Mouse (Mus musculus): ENCODE results near the gene Mettl23. TPM values are rescaled to one million over a fixed set of nuclear protein-coding genes. Genes with fewer than 3 reads are reported as not detected.
"Not testable (repeated sequence)": the region's sequence is repeated elsewhere in the genome, so short reads cannot be mapped to it uniquely, and the experiment has no call there.

Gene Mettl23
- polyA plus RNA-seq, 1 experiment from 2014 or later: 56.5 TPM

DNA sequence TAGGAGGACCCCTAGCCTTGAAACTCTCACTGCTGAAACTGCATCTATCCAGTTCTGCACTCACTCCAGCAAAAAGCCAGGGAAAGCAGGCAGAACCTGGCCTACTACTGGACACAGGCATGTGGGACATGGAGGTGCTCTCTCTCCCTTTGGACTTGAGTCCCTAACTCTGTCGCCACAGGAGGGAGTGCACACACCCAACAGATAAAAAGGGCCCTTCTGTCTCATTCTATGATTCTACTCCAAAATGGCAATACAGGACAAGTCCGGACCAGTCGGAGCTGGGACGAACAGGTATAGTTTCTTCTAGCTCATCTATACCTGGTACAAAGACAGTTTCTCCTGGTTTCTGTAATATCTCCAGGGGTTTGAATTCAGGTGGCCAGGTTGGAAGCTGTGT is 2.3 kb upstream of the Mettl23 start:
- Histone ChIP-seq H3K27me3 (ENCODE audit: control insufficient read depth, insufficient read depth, low read length) (no peaks in the 10 kb centered on the region), H3K9me3 (ENCODE audit: control insufficient read depth, low read length) (no peaks in the 10 kb centered on the region), H3K4me2 (replicated peaks; ENCODE audit: low read depth, low read length) (peak overlapping the region; percentile 84), H3K9ac (ENCODE audit: low read depth, low read length) (peak overlapping the region; percentile 94; the same call in 1 of the 2 replicates), H3K27ac (ENCODE audit: low read depth, low read length) (no peak overlapping the region), H3K36me3 (ENCODE audit: control insufficient read depth, insufficient read depth, low read length) (peaks cover 60% of the 10 kb centered on the region), H3K4me3 (ENCODE audit: low read length) (peak overlapping the region; percentile 90), H3K4me1 (ENCODE audit: control insufficient read depth, insufficient read depth, low read length) (peaks cover 21% of the 10 kb centered on the region)
- ATAC-seq (ENCODE audit: low FRiP score, low TSS enrichment): no peak
- 83% methylated on average over 4 of the region's 4 CpGs for WGBS

DNA sequence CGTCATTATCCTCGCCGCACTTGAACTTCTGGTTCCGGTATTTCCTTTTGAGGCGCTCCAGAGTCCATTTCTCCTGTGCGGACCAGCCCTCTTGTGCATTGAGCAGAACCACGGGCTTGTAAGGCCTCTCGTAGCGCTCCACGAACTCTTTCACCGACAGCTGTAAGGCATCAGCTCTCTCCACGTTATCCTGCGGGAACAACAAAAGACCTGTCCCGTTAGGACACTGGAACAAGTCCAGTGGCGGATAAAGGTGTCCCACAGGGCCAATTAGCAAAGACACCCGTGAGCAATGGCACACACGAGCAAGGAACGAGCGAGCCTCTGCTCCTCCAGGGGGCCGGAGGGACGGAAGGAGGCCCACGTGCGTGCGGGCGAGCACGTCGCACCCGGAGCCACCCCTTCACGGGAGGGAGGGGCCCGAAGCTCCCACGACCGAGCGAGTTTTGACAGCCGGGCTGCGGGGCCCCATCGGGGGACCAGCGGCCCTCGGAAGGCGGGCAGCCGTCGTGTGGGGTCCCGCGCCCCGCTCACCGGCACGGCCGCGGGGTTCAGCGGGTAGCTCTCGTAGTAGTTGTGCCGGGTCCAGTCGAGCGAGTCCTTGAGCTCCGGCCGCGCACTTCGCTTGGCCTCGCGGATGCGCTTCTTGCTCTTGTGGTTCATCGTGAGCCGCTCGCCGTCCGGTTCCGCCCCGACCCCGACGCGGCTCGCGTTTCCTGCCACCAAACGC is 382 bp upstream of the Mettl23 start:
- Histone ChIP-seq H3K36me3 (ENCODE audit: control insufficient read depth, insufficient read depth, low read length) (peaks cover 42% of the 10 kb centered on the region), H3K4me3 (ENCODE audit: low read length) (peak overlapping the region; percentile 90), H3K27me3 (ENCODE audit: control insufficient read depth, insufficient read depth, low read length) (no peaks in the 10 kb centered on the region), H3K9me3 (ENCODE audit: control insufficient read depth, low read length) (no peaks in the 10 kb centered on the region), H3K4me1 (ENCODE audit: control insufficient read depth, insufficient read depth, low read length) (peaks cover 23% of the 10 kb centered on the region), H3K27ac (ENCODE audit: low read depth, low read length) (peak overlapping the region; percentile 98), H3K4me2 (replicated peaks; ENCODE audit: low read depth, low read length) (peak overlapping the region; percentile 84), H3K9ac (ENCODE audit: low read depth, low read length) (peak overlapping the region; percentile 94)
- under 1% methylated on average over 71 of the region's 73 CpGs for whole genome bisulfite sequencing
- peak; percentile 36; the same call in 1 of the 2 replicates for ATAC-seq (ENCODE audit: low FRiP score, low TSS enrichment)

DNA sequence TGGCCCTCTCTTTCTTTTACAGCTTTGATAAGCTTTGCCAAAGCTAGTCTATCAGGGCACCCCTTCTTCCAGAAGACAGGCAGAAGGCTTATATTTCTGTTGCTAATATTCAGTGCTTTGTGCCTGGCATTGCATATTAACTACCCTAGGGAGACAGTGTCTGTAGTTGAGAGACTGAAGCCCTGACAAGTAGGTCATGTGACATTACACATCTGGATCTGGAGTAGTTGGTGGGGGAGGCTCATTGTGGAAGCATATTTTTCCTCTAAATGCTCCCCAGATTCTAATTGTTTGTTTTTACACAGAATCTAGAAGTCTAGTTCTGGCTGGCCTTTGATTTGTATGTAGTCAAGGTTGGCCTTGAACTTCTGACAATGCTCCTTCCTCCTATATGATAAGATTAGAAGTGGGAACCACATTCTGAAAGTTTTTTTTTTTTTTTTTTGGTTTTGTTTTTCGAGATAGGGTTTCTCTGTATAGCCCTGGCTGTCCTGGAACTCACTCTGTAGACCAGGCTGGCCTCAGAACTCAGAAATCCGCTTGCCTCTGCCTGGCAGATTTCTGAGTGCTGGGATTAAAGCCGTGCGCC is 3.6 kb downstream of the Mettl23 start:
- Histone ChIP-seq H3K27ac (ENCODE audit: low read depth, low read length) (no peak overlapping the region), H3K4me3 (ENCODE audit: low read length) (no peak overlapping the region), H3K9ac (ENCODE audit: low read depth, low read length) (peak overlapping the region; percentile 7; the same call in 1 of the 2 replicates), H3K4me2 (replicated peaks; ENCODE audit: low read depth, low read length) (no peak overlapping the region), H3K9me3 (ENCODE audit: control insufficient read depth, low read length) (no peaks in the 10 kb centered on the region), H3K27me3 (ENCODE audit: control insufficient read depth, insufficient read depth, low read length) (no peaks in the 10 kb centered on the region), H3K4me1 (ENCODE audit: control insufficient read depth, insufficient read depth, low read length) (peaks cover 12% of the 10 kb centered on the region; the same call in 1 of the 2 replicates), H3K36me3 (ENCODE audit: control insufficient read depth, insufficient read depth, low read length) (peaks cover 42% of the 10 kb centered on the region)
- WGBS: 84% methylated on average over 4 of the region's 4 CpGs
- no peak for ATAC-seq (ENCODE audit: low FRiP score, low TSS enrichment)

DNA sequence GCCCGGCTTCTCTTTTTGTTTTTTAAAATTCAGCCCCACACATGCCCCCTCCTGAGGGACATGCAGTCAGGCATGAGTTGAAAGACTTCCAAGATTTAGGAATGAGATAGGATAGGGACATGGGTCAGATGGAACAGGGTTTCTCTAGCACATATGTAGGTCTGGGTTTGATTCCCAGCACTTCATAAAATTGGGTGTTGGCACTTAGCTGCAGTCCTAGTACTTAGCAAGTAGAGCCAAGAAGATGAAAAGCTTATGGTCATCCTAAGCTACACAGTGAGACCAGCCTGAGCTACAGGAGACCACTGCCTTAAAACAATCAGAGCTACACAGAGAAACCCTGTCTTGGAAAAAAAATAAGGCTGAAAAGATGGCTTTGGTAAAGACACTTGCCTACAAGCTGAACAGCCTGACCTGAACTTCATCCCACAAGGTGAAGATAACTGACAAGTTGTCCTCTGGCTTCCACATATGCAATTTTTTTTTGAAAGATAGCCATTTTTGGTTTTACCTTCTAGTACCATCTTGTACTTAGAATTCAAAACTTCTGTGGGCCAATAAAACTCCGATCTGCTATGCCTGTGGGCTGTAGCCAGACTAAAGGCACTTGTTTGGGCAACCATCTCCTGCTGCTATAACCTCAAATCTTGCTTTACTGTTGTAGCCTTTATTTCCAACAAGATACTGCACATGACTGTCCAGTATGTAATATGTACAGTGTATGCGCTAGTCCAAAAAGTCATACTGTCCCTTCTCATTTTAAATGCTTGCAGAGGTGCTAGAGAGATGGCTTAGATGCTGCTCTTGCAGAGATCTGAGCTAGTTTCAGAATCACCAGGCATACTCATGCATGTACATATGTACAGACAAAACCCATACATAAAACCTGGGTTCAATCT is 4.4 kb downstream of the Mettl23 start:
- 90% methylated on average over 3 of the region's 3 CpGs for WGBS
- ATAC-seq (ENCODE audit: low FRiP score, low TSS enrichment): no peak

DNA sequence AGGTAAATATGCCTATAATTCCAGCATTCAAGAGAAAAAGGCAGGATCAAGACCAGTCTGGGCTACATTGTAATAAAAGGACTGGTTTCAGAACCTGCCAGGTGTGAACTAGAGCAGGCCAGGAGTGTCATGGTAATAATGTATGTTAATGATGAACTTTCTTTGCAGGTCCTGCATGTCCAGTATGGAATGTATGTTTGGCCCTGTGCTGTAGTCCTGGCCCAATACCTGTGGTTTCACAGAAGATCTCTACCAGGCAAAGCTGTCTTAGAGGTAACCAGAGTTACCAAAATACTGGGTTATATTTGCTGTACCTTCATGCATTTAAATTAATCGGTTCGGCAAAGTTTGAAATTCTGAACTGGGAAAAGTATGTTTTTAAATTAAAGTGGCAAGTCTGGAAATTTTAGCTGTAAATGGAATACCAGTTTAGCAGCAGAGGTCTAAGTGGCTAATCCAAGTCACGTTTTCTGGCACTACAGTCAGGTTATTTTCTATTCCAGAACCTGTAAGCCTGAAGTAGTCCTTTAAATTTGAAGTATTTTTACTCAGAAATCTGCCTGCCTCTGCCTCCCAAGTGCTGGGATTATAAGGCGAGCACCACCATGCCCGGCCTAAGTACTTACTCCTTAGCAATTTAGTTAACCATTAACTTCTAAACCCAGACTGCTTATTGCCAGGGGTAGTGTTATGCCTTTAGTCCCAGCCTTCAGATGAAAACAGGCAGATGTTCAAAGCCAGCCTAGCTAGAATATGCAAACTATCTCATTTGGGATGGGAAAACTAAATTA is 5.2 kb downstream of the Mettl23 start:
- H3K27me3 ChIP-seq (ENCODE audit: control insufficient read depth, insufficient read depth, low read length): no peaks in the 10 kb centered on the region
- no peaks in the 10 kb centered on the region for H3K9me3 ChIP-seq (ENCODE audit: control insufficient read depth, low read length)
- H3K4me3 ChIP-seq (ENCODE audit: low read length): no peak overlapping the region
- 75% methylated on average over 5 of the region's 5 CpGs for WGBS
- H3K27ac ChIP-seq (ENCODE audit: low read depth, low read length): no peak overlapping the region; the same call in 1 of the 2 replicates
- no peak overlapping the region for H3K4me2 ChIP-seq (replicated peaks; ENCODE audit: low read depth, low read length)
- H3K9ac ChIP-seq (ENCODE audit: low read depth, low read length): no peak overlapping the region
- H3K4me1 ChIP-seq (ENCODE audit: control insufficient read depth, insufficient read depth, low read length): peaks cover 12% of the 10 kb centered on the region; the same call in 1 of the 2 replicates
- ATAC-seq (ENCODE audit: low FRiP score, low TSS enrichment): no peak
- H3K36me3 ChIP-seq (ENCODE audit: control insufficient read depth, insufficient read depth, low read length): peaks cover 47% of the 10 kb centered on the region

More for the DNA sequence above, 4.4 kb downstream of the Mettl23 start:
- no peaks in the 10 kb centered on the region for H3K27me3 ChIP-seq (ENCODE audit: control insufficient read depth, insufficient read depth, low read length)
- H3K9ac ChIP-seq (ENCODE audit: low read depth, low read length): no peak overlapping the region
- peaks cover 12% of the 10 kb centered on the region; the same call in 1 of the 2 replicates for H3K4me1 ChIP-seq (ENCODE audit: control insufficient read depth, insufficient read depth, low read length)
- no peak overlapping the region for H3K4me2 ChIP-seq (replicated peaks; ENCODE audit: low read depth, low read length)
- H3K36me3 ChIP-seq (ENCODE audit: control insufficient read depth, insufficient read depth, low read length): peaks cover 47% of the 10 kb centered on the region
- H3K27ac ChIP-seq (ENCODE audit: low read depth, low read length): no peak overlapping the region; the same call in 1 of the 2 replicates
- no peaks in the 10 kb centered on the region for H3K9me3 ChIP-seq (ENCODE audit: control insufficient read depth, low read length)
- H3K4me3 ChIP-seq (ENCODE audit: low read length): no peak overlapping the region

DNA sequence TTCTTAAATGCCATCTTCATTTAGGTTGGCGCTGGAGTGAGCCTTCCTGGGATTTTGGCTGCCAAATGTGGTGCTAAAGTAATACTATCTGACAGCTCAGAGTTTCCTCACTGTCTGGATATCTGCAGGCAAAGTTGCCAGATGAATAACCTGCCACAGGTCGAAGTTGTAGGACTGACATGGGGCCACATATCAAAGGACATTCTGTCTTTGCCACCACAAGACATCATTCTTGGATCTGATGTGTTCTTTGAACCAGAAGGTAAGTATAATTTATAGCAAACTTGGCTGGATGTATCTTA is 5.8 kb downstream of the Mettl23 start:
- Histone ChIP-seq H3K4me1 (ENCODE audit: control insufficient read depth, insufficient read depth, low read length) (peaks cover 12% of the 10 kb centered on the region; the same call in 1 of the 2 replicates), H3K36me3 (ENCODE audit: control insufficient read depth, insufficient read depth, low read length) (peaks cover 47% of the 10 kb centered on the region)
- not testable (repeated sequence) for H3K27me3 ChIP-seq (ENCODE audit: control insufficient read depth, insufficient read depth, low read length); H3K9me3 ChIP-seq (ENCODE audit: control insufficient read depth, low read length); H3K4me3 ChIP-seq (ENCODE audit: low read length); ATAC-seq (ENCODE audit: low FRiP score, low TSS enrichment); H3K27ac ChIP-seq (ENCODE audit: low read depth, low read length); H3K9ac ChIP-seq (ENCODE audit: low read depth, low read length); H3K4me2 ChIP-seq (replicated peaks; ENCODE audit: low read depth, low read length)
- WGBS: 71% methylated on average over 2 of the region's 2 CpGs

DNA sequence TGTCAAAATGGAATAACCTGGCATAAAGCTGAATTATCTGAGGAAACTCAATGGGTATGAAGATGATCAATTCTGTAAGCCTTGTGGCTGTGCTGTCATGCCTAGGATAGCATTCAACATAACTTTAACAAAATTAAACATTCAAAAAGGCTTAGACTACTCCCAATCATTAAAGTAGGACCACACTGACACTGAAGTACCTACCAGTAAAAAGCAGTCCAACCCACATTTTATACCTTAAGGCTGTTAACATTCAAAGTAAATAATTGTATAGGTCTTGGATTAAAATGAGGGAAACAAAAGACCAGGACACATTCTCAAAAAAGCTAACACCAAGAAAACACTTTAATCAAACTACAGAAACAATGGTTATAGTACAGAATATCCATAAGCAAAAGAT is 6.5 kb downstream of the Mettl23 start:
- Histone ChIP-seq H3K36me3 (ENCODE audit: control insufficient read depth, insufficient read depth, low read length) (peaks cover 47% of the 10 kb centered on the region), H3K4me1 (ENCODE audit: control insufficient read depth, insufficient read depth, low read length) (peaks cover 10% of the 10 kb centered on the region; the same call in 1 of the 2 replicates), H3K27me3 (ENCODE audit: control insufficient read depth, insufficient read depth, low read length) (no peaks in the 10 kb centered on the region), H3K9ac (ENCODE audit: low read depth, low read length) (no peak overlapping the region), H3K27ac (ENCODE audit: low read depth, low read length) (no peak overlapping the region), H3K4me2 (replicated peaks; ENCODE audit: low read depth, low read length) (no peak overlapping the region), H3K4me3 (ENCODE audit: low read length) (no peak overlapping the region), H3K9me3 (ENCODE audit: control insufficient read depth, low read length) (no peaks in the 10 kb centered on the region)
- ATAC-seq (ENCODE audit: low FRiP score, low TSS enrichment): no peak

DNA sequence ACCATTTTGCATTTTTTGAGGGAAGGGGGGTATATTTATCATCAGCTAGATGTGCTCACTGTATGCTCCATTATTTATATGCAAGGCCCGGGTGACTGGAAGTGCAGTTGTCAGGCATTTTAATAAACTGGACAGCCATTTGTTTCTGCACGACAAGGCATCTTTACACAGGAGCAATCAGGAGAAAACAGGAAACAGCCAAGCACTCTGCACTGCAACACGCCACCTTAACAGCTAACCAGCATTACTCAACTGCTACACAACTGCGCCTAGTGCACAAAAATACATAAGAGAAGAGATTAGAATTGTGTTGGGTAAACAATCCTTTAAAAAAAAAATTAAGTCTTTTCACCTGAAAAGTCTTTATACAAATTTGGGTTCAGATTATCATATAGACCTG is 7.0 kb downstream of the Mettl23 start:
- Histone ChIP-seq H3K4me3 (ENCODE audit: low read length) (peak overlapping the region; percentile 98), H3K9me3 (ENCODE audit: control insufficient read depth, low read length) (no peaks in the 10 kb centered on the region), H3K4me2 (replicated peaks; ENCODE audit: low read depth, low read length) (peak overlapping the region; percentile 74), H3K27me3 (ENCODE audit: control insufficient read depth, insufficient read depth, low read length) (no peaks in the 10 kb centered on the region), H3K4me1 (ENCODE audit: control insufficient read depth, insufficient read depth, low read length) (peaks cover 14% of the 10 kb centered on the region; the same call in 1 of the 2 replicates), H3K27ac (ENCODE audit: low read depth, low read length) (no peak overlapping the region), H3K9ac (ENCODE audit: low read depth, low read length) (peak overlapping the region; percentile 19; the same call in 1 of the 2 replicates), H3K36me3 (ENCODE audit: control insufficient read depth, insufficient read depth, low read length) (peaks cover 47% of the 10 kb centered on the region)
- 53% methylated on average over 4 of the region's 4 CpGs for WGBS
- no peak for ATAC-seq (ENCODE audit: low FRiP score, low TSS enrichment)
